Mouse (Mus musculus): Measurements from ENCODE around the gene Gpn2.
A peak's percentile ranks its signal among the peaks of the same experiment; 100 is the strongest.

DNA sequence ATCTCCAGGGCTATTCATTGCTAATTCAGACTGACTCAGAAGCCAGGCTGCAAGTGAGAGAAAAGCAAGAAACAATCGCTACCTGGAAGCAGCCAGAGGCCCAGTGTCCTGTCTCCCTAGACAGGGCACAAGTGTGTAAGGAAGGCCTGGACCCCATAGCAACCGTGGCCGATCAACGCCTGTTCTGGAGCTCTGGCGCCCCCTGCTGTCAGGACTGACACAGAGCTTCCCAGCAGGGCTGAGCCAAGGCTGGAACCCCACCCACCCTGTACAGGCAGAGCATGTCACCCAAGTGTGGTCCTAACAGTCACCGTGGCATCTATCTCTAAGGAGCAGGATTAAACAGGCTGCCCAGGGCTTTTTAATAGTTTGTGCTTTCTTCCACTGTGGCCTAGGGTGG, 25.6 kb downstream of the Gpn2 start:
- TF ChIP-seq CTCF (IDR thresholded peaks at IDR 0.05; ENCODE audit: low read depth, low read length) (peak; percentile 86), TAL1 (conservative IDR thresholded peaks at IDR 0.05; ENCODE audit: low read depth, low read length) (no peak), POLR2AphosphoS5 (IDR thresholded peaks at IDR 0.05; ENCODE audit: insufficient replicate concordance, low read depth, low read length) (no peak), GATA1 (IDR thresholded peaks at IDR 0.05; ENCODE audit: borderline replicate concordance, low read length) (no peak), GATA2 (IDR thresholded peaks at IDR 0.05; ENCODE audit: borderline replicate concordance, low read depth, low read length) (no peak)

Measured in G1E (cell line).